Mouse (Mus musculus) spleen, postnatal 10 days (tissue): ENCODE data around the gene Csmd2.

ENCODE experiments used
- DNase-seq, 2 experiments: peaks; one replicate each; pipeline ENCODE4 v3.0.0; 2021 to 2022; ENCODE audit warnings: low spot score in 2 of 2

Csmd2 gene

DNA sequence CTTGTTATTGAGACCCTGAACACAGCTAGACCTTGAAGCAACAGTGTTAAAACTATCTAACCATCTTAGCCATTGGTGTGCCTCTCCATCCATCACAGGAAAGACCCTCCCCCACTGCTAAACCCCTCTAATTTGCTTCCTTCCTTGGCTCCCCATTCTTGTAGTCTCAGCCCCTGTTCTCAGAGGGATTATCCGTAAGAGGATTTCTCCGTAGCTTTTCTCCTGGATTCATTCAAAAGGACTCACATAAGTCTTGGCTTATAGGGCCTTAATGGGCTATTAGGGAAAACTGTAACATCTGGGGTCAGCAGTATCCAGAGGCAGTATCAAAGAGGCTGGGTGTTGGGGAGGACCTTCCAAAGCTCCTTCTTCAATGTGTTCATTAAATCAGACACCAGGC, 152.3 kb downstream of the Csmd2 start:
- DNase-seq, result no peak

DNA sequence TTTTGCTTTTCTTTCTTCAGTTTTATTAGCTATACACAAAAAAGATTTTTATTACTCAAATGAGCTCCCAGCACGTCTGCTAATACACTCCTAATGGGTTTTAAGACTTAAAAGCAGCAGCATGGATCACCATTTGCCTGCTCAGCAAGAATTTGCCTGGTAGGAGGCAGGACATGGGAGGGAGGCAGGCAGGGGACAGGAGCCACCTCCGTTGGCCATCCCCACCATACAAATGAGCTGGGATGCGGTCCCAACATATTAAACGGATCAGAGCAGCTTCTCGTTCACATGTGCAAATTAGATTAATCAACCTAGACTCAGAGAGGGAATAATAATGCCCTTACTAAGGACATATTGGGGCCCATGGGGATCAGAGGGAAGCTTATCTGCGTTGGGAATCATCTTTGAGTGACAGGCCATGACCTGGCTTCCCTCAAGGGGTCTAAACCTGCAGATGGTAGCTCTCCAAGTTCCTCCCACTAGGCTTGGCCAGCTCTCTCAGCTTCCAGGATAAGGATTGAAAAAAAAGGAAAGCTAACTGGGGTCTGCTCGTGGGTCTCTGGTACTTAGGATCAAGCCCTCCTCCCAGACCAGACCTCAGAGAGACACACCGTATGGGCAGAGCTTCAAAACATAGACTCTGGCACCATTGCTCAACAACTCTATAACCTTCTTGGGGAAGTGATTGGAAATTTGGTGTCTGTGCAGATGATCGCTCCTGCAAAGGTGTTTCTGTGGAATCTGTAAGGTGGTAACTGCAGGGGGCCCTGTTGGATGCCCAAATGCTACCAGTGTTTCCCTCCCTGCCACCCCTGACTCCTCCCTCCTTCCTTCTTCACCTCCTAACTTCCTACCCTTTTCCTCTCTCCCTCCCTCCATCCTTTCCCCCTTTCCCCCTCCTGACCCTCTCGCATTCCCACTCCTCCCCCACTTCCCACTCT, 153.8 kb downstream of the Csmd2 start:
- no peak for DNase-seq

DNA sequence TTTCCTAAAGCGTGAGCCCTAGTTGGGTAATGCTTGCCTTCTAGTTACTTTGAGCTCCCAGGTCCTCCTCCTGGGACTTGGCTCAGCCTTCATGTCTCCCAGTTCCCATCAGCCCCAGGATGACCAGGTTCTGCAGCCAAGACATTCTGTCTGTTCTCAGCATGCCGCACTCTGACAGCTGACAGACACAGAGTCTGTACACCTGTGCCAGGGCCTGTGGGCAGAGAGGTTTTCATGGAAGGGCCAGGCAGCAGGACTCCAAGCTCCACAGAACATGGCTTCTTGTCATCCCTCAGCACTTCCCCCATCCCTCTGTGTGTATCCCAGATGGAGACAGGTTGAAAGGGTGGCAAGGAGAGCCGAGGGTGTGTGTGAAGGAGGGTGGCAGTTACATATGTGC, 154.6 kb downstream of the Csmd2 start:
- DNase-seq, result no peak

GRCm38 (mm10) chr4:128143147-128143546, 155.5 kb downstream of the Csmd2 start:
- no peak for DNase-seq

DNA sequence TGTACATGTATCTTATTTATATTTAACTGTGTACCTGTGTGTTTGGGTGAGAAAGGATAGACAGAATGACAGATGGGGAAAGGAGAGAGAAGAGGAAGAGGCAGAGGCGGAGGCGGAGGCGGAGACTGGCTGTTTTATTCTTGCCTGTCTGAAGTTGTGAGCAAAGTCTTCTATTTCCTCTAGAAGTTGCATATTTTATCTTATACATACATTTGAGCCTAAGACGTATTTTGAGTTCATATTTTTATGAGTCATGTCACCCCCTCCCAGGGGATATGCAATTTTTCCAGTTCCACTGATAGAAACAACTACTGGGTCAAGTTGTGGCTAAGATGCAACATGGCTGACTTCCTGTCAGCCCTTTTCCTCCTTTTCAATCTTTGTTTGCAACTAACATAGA, 161.9 kb downstream of the Csmd2 start:
- DNase-seq, result no peak

- DNase-seq, result no peak
Measured at GRCm38 (mm10) chr4:128152066-128152465, 164.4 kb downstream of the Csmd2 start.

DNA sequence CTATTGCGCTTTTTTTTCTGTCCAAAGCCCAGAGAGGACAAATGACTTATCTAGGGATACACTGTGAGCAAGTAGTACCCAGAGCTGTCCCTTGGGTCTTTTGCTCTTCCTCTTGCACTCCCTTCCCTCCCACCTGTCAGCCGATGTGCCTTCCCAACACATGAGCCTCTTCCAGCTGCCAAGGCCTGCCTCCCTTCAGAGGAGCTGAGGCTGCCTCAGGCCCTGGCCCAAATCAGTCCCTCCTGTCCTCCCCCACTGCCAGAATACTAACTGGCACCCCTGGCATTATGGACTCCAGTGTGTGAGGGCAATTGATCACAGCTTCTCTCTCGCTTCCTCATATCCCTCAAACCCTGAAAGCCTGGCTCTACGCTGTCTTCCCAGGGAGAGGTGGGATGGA, 165.5 kb downstream of the Csmd2 start:
- no peak for DNase-seq

- no peak for DNase-seq
Measured at GRCm38 (mm10) chr4:128155226-128155625, 167.6 kb downstream of the Csmd2 start.

DNA sequence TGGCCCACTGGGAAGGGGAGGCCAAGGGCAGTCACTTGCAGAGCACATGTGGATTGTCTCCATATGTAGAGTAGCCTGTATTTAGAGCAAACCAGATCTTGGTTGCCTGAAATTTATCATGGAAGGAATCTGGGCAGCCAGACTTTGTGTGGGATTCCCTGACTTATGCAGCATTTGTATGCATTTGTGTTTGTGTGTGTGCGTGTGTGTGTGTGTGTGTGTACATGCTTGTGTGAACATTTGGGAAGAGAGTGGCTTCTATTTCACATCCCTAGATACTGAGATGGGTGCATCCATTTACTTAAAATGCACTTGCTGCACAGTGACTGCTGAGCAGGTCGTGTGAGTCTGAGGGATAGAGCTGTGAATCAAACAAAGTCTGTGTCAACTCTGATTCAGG, 173.0 kb downstream of the Csmd2 start:
- DNase-seq, result no peak

GRCm38 (mm10) chr4:128170181-128170580, 182.5 kb downstream of the Csmd2 start:
- no peak for DNase-seq

- no peak for DNase-seq
Measured at GRCm38 (mm10) chr4:128171233-128171632, 183.6 kb downstream of the Csmd2 start.

GRCm38 (mm10) chr4:128171701-128172100, 184.0 kb downstream of the Csmd2 start:
- DNase-seq, result no peak

DNA sequence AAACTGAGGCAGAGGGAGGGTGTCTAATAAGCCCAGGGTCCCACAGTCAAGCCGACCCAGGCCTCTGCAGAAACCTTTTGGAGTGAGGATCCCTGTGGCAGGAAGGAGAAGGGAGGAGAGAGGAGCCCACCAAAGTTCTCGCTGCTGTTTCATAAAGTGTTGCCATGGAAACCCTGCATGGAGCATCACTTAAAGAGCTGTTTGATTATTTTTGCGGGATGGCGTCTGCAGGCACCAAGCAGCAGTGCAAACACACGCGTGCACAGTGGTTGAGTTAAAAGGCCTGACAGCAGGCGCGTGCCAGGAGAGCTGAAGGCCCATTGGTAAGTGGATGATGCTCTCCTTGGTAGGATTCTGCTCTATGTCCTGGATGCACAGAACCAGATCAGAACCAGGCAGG, 191.3 kb downstream of the Csmd2 start:
- no peak for DNase-seq

- DNase-seq, result no peak
Measured at GRCm38 (mm10) chr4:128179581-128179980, 191.9 kb downstream of the Csmd2 start.

DNA sequence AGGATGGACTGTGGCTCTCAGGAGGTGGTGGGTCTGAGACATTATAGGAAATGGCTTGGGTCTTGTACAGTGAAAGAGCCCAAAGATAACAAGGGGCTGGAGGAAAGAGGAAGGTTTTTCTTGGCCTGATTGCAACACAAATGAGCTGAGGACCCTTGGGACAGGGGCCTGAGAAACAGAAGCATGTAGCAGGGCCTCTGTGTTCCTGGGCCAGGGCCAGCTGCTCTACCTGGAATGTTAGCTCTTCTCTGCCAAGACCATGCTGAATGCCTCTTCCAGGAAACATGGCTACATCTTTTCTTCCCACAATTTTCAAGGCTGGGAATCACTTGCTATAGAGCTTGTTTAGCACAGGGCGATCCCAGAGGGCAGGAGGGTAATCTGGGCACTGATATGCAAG, 197.1 kb downstream of the Csmd2 start:
- DNase-seq, result no peak

GRCm38 (mm10) chr4:128194454-128194853, 206.8 kb downstream of the Csmd2 start:
- DNase-seq, result no peak

DNA sequence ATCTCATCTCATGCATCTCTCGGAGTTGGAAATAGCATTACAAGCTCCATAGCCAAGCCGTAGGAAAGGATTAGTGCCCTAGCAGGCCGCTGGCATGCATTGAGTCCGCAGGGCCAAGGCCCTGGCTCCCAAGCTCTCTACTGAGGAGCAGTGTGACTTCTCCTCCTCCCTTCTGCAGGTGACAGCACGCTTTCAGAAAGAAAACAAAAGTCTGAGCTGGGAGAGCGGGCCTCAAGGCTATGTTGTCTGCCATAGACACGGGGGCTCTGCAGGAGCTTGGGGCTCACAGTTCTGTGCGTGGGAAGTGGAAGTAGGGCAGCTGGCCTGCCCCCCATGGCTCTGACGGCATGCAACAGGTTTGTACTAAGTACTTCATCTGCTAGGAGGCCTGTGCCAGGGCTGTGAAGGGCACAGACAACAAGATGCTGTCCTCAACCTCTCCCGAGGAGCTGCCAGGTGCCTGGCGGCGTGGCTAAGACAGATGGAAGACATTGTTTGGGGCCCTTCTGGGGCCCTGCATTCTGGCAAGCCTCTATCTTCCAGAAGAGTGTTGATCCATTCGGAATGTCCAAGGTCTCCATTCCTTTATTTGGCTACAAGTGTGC, 230.4 kb downstream of the Csmd2 start:
- no peak for DNase-seq

GRCm38 (mm10) chr4:128224453-128224852, 236.8 kb downstream of the Csmd2 start:
- no peak for DNase-seq

GRCm38 (mm10) chr4:128227377-128228316, 240.0 kb downstream of the Csmd2 start:
- DNase-seq, result no peak

- DNase-seq, result no peak
Measured at GRCm38 (mm10) chr4:128233458-128233857, 245.8 kb downstream of the Csmd2 start.

DNA sequence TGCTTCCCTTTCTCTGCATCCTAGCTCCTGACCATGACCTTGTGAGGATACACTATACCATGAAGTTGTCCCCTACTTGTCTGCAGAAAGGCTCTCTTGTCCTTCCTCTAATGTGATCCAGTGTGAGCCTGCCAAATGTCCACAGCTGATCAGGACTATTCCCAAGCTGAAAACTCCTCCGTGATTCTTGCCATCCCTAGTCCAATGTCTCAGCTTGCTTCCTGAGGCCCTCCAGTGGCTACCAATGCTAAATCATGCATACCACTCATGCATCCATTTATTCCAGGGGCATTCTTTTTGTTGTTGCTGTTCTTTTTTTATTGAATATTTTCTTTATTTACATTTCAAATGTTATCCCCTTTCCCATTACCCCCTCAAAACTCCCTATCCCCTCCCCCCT, 251.5 kb downstream of the Csmd2 start:
- DNase-seq, result no peak
